Comparison of ENCODE assay signal across 11 mouse cellular contexts in genomic region chr6:28817039-28817438, GRCm38 (mm10). TPM values are rescaled to one million over a fixed set of nuclear protein-coding genes. Genes with fewer than 3 reads are reported as not detected.
DNase-seq lines count a peak whose midpoint lies in the region; ATAC-seq and TF ChIP-seq lines count a peak whose summit lies in the region.
"Had no signal": no experiment of that assay in that cellular context is flagged by ENCODE, and none has a peak within 500 bp of the region (broad histone marks: within the 10 kb centered on the region; RNA-seq: fewer than 3 reads in every experiment).

No protein-coding gene starts in this region.

- H3K27ac ChIP-seq in kidney, embryonic 15.5 days, result no peak overlapping the region
- no peak overlapping the region for H3K27ac ChIP-seq in bone marrow, adult 2 months (ENCODE audit: control insufficient read depth, insufficient read depth, low read depth, low read length, poor library complexity)
- H3K27ac ChIP-seq in left cerebral cortex, adult 2 months, result peak overlapping the region; percentile 75
- H3K27ac ChIP-seq in liver, embryonic 11.5 days (ENCODE audit: low read depth, low read length), result no peak overlapping the region
- no peak overlapping the region for H3K27ac ChIP-seq in hindbrain, embryonic 16.5 days (ENCODE audit: low read depth, low read length)
- H3K27ac ChIP-seq: lung, embryonic 15.5 days; stomach, embryonic 15.5 days had no signal

- 0 out of 2 replicates have a peak, but pooled peaks cover 4% of the 10 kb centered on the region for H3K4me1 ChIP-seq in kidney, embryonic 15.5 days
- no peaks in the 10 kb centered on the region for H3K4me1 ChIP-seq in bone marrow, adult 2 months (ENCODE audit: control insufficient read depth, insufficient read depth, low read length)
- H3K4me1 ChIP-seq in liver, embryonic 11.5 days (replicated peaks; ENCODE audit: control insufficient read depth, insufficient read depth, low read length), result no peaks in the 10 kb centered on the region
- peaks cover 28% of the 10 kb centered on the region for H3K4me1 ChIP-seq in hindbrain, embryonic 16.5 days (ENCODE audit: control insufficient read depth, insufficient read depth, low read depth, low read length)
- H3K4me1 ChIP-seq: stomach, embryonic 15.5 days had no signal

- peak; percentile 1; the same call in 1 of the 2 replicates for TF ChIP-seq CTCF in bone marrow, adult 2 months (IDR thresholded peaks at IDR 0.05; ENCODE audit: control insufficient read depth, insufficient read depth, low read length)
- no peak for TF ChIP-seq CTCF in left cerebral cortex, adult 2 months (IDR thresholded peaks at IDR 0.05)

- H3K9me3 ChIP-seq in kidney, embryonic 15.5 days (replicated peaks), result no peaks in the 10 kb centered on the region
- no peaks in the 10 kb centered on the region for H3K9me3 ChIP-seq in liver, embryonic 11.5 days (ENCODE audit: control insufficient read depth, low read length)
- no peaks in the 10 kb centered on the region for H3K9me3 ChIP-seq in hindbrain, embryonic 16.5 days (ENCODE audit: control insufficient read depth, low read length)
- H3K9me3 ChIP-seq: lung, embryonic 15.5 days; stomach, embryonic 15.5 days had no signal

- H3K4me2 ChIP-seq in kidney, embryonic 15.5 days, result no peak overlapping the region
- no peak overlapping the region for H3K4me2 ChIP-seq in liver, embryonic 11.5 days
- no peak overlapping the region for H3K4me2 ChIP-seq in hindbrain, embryonic 16.5 days (ENCODE audit: low read length)
- H3K4me2 ChIP-seq: lung, embryonic 15.5 days; stomach, embryonic 15.5 days had no signal

- H3K27me3 ChIP-seq in kidney, embryonic 15.5 days, result no peaks in the 10 kb centered on the region
- no peaks in the 10 kb centered on the region for H3K27me3 ChIP-seq in liver, embryonic 11.5 days (replicated peaks; ENCODE audit: control insufficient read depth, insufficient read depth, low read length)
- H3K27me3 ChIP-seq in hindbrain, embryonic 16.5 days (replicated peaks; ENCODE audit: control insufficient read depth, insufficient read depth, low read length), result no peaks in the 10 kb centered on the region
- H3K27me3 ChIP-seq: lung, embryonic 15.5 days; stomach, embryonic 15.5 days had no signal

- no peak for ATAC-seq in kidney, embryonic 15.5 days (replicated peaks; ENCODE audit: low FRiP score)
- ATAC-seq in liver, embryonic 11.5 days (replicated peaks; ENCODE audit: low FRiP score), result no peak
- ATAC-seq in hindbrain, embryonic 16.5 days, result no peak; the same call in 1 of the 2 replicates

- peaks cover 3% of the 10 kb centered on the region; the same call in 1 of the 2 replicates for H3K36me3 ChIP-seq in kidney, embryonic 15.5 days
- H3K36me3 ChIP-seq in liver, embryonic 11.5 days (ENCODE audit: control insufficient read depth, insufficient read depth, low read length), result no peaks in the 10 kb centered on the region
- no peaks in the 10 kb centered on the region for H3K36me3 ChIP-seq in hindbrain, embryonic 16.5 days (ENCODE audit: control insufficient read depth, insufficient read depth, low read length)
- H3K36me3 ChIP-seq: lung, embryonic 15.5 days; stomach, embryonic 15.5 days had no signal

- H3K9ac ChIP-seq in kidney, embryonic 15.5 days, result no peak overlapping the region
- H3K9ac ChIP-seq in liver, embryonic 11.5 days (ENCODE audit: low read depth, low read length), result no peak overlapping the region
- H3K9ac ChIP-seq in hindbrain, embryonic 16.5 days (ENCODE audit: low read depth, low read length), result no peak overlapping the region
- H3K9ac ChIP-seq: lung, embryonic 15.5 days; stomach, embryonic 15.5 days had no signal

- 47% methylated on average over 9 of the region's 9 CpGs for WGBS in kidney, embryonic 15.5 days
- WGBS in bone marrow, adult 2 months, result 90% methylated on average over 9 of the region's 9 CpGs
- WGBS in liver, embryonic 11.5 days, result 70% methylated on average over 9 of the region's 9 CpGs
- WGBS in hindbrain, embryonic 16.5 days, result 72% methylated on average over 9 of the region's 9 CpGs

- no peak overlapping the region for H3K4me3 ChIP-seq in kidney, embryonic 15.5 days (replicated peaks)
- H3K4me3 ChIP-seq in bone marrow, adult 2 months (replicated peaks; ENCODE audit: control insufficient read depth, low read depth, low read length), result no peak overlapping the region
- no peak overlapping the region for H3K4me3 ChIP-seq in left cerebral cortex, adult 2 months
- H3K4me3 ChIP-seq in liver, embryonic 11.5 days (ENCODE audit: low read depth, low read length), result no peak overlapping the region
- H3K4me3 ChIP-seq in hindbrain, embryonic 16.5 days (ENCODE audit: low read length), result no peak overlapping the region
- H3K4me3 ChIP-seq: erythroblast, embryonic 14.5 days; lung, embryonic 15.5 days; stomach, embryonic 15.5 days had no signal

- peak; percentile 16 to 38 for DNase-seq in kidney, postnatal 4 days
- peak; percentile 74 for DNase-seq in cerebellum, adult 8-10 months
- peak; percentile 47 to 78 for DNase-seq in left cerebral cortex, adult 2 months (ENCODE audit: extremely low spot score in 1 of 2, low spot score in 2 of 2)
- no peak for DNase-seq in liver, embryonic 11.5 days (ENCODE audit: low spot score)

- TF ChIP-seq POLR2A in bone marrow, adult 2 months (IDR thresholded peaks at IDR 0.05; ENCODE audit: borderline replicate concordance, control insufficient read depth, low read depth, low read length), result no peak

- intact Hi-C loops in left cerebral cortex, adult 2 months (cut with DNase I), result loop anchor here (5.0 kb wide), 1 partner anchor 200 kb away; no protein-coding TSS in a partner anchor

RNA-seq across cellular contexts. Expression of gene Lrrc4, which starts 14.5 kb away (rescaled TPM):
- polyA plus RNA-seq in kidney, embryonic 15.5 days (2015; fragmentation: Nextera tagmentation; extraction: Ambion mirVana), result 1.8 and 1.9 TPM in 2 replicates
- polyA plus RNA-seq in bone marrow, adult 2 months (2011; ENCODE audit: insufficient read depth, insufficient read length, low replicate concordance, missing spikeins), result not detected in 2 replicates
- 100 to 1,000 TPM; 105 to 111 TPM for total RNA-seq in left cerebral cortex, adult 2 months (2021)
- polyA plus RNA-seq in liver, embryonic 11.5 days (2014; fragmentation: Nextera tagmentation; extraction: Ambion mirVana), result 0.56 and 0.62 TPM in 2 replicates
- polyA plus RNA-seq in hindbrain, embryonic 16.5 days (2015; fragmentation: Nextera tagmentation; extraction: Ambion mirVana), result 7.2 and 7.4 TPM in 2 replicates
- total RNA-seq: hematopoietic stem cell, adult 5-6 weeks had no signal
- polyA plus RNA-seq: erythroblast, embryonic 14.5 days had no signal
